Mouse (Mus musculus): ENCODE measurements at regions not wholly inside any gene's neighbourhood (a gene's known extent, or its start where the extent isn't known, plus 50 kb on each side); places are given as distances from the start of the nearest gene placed in this dataset.

DNA sequence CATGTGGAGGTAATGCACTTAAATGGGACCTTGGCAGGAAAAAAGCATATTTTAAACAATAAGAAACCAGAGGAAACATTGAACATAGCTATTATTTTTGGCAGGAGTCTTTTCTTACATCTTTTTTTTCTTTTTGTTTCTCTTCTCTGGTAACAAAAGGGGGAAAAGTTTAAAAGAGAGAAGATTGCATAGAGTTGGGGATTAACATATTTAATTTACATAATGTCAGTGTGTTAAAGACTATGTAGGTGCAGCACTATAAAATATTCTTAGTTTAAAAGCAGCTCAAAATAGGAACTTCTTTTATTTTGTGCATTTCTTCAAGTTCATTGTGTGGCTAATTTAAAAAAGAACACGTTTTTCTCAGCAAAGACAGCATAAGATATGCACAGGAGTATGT is 1087.5 kb downstream of the Cdh11 start:
- DNase-seq = no peak

DNA sequence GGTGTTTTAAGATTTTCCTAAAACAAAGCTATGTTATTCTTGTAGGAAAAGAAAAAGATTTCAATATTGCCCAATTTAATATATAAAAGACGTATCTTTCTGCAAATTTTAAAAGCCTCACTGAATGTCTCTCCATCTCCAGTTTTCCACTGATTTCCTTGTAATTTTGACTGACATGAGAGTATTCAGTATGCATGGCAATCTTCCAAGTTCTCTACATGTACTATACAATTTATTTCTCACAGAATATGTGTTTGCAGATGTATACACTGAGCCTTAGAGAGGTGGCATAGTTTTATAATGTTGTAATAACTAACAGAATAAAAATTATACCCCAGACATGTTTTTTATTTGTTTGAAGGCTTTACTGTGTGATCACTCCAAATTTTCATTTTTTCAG is 1094.5 kb downstream of the Cdh11 start:
- no peak for DNase-seq

GRCm38 (mm10) chr8:101668921-101669320 is 1116.5 kb downstream of the Cdh11 start:
- DNase-seq = no peak

DNA sequence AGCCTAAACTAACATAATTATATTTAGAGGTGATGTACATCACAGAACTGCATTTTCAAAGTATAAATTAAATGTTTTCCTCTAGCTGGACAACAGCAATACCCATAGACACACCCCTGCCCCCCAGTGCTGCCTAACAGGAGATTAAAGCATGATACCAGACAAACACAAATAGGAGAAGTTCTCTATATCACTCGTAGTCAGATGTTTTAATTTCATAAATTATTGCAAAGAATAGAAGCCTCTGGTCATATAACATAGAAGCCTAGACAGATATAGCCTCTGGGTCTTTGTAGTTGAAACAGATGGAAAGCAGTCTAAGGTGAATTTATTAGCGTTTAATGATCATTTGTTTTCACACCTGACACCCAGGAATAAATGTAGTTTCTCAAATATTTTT is 1122.6 kb downstream of the Cdh11 start:
- no peak for DNase-seq

DNA sequence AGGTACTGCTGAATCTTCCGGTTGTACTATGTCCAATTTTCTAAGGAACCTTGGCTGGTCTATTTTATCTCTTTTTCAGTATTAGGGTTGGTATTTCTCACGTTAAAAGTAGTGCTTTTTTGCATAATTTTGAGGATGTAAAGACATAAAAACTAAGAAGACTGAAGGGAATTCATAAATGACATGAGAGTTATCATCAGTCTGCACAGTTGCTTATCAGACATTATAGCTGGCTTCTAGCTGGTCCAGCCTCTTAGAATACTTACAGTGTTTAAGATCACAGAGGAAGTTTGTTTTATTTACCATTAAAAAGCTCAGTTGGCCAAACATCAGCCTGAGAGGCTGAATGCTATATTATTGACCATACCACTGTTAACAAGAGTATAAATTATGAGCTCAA is 1130.2 kb downstream of the Cdh11 start:
- DNase-seq = no peak

- no peak for DNase-seq
Observed at GRCm38 (mm10) chr8:101628816-101629215, 1156.6 kb downstream of the Cdh11 start.

GRCm38 (mm10) chr8:101621941-101622340 is 1163.5 kb downstream of the Cdh11 start:
- DNase-seq = peak in 1 of 2 experiments; percentile 1

- DNase-seq = no peak
Observed at GRCm38 (mm10) chr8:101591115-101591514, 1194.3 kb downstream of the Cdh11 start.

DNA sequence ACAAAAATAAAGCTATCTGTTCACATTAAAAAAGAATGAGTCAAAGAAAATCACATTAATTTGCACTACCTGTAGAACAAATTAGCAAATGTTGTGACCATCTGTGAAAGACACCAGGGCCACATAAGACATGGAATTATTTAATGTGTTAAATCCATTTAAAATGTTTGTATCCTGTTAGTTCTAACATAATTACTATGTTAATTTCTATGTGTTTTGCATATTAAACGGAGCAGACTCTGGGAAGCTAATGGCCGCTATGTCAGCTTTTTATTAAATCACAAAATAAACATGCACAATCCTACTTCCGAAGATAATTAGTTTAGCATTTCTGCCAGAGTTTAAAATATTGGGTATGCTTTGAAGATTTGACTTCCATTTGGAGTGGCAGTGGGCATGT is 1194.8 kb downstream of the Cdh11 start:
- DNase-seq = no peak

GRCm38 (mm10) chr8:101564447-101564846 is 1221.0 kb downstream of the Cdh11 start:
- peak; percentile 23 to 25 for DNase-seq

DNA sequence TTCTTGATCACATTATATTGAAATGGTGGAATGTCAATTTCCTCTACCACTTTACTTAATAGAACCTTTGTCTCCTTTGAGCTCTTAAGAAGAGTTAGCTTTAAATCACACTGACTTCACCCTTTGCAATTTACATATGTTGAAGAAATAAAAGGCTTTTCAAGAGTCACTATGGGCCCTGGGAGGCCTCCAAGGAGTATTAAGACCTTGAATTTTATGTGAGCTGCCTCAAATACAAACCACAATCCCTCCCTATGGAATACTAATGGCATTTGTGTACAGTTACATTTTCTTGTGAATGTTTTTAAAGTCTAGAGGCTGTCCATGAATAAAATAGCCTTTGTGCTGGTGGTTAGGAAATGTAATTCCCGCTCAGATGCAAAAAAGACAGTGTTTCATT is 1262.7 kb downstream of the Cdh11 start:
- no peak for DNase-seq

DNA sequence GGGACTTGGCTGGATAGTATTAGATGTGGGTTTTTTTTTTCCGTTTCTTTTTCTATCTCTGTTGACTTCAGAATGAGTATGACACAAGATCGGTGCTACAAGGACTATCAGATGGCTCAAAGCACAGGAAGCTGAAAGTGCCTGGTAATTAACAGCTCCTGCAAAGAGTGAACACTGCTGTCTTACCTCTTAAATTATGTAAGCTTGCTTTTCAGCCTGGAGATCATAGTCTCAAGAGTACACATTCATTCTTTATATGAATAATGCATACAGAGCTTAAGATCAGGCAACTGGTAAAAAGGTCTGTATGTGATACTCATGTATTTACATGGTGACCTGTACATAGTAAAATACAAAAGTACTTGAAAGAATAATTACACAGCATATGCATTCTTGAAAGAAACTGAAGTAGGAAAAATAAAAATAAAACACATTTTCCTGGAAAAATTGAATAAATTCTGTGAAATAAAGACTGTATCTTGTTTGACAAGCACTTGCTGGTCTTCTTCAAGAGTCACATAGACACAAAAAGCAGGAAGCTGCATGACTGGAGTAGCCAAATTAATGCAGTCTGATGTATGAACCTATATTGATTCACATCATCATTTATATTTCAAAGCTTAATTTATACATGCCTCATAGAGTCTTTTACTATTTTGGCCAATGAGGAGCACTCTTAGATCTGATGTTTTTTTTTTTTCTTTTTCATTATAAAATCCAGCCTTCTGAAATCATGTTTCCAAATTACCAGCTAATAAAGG is 1306.7 kb downstream of the Cdh11 start:
- no peak for DNase-seq

DNA sequence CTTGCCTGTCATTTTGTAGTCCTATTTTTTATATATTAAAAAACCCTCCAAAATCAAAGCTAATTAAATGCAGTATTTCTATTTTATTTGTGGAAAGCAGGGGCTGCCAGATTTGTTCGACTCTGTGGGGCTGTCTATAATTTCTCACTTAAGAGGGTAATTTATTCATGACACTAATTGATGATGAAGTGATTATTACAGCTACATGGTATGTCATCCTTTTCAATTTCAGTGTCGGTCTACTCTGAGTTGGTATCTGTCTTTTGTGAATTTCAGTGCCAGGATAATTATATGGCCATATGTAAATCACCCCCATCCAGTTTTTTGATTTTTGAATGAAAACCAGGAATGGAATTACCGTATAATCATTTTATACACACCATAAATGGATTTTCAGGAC is 1319.1 kb downstream of the Cdh11 start:
- DNase-seq = no peak

GRCm38 (mm10) chr8:101462515-101462914 is 1322.9 kb downstream of the Cdh11 start:
- peak; percentile 81 to 86 for DNase-seq

DNA sequence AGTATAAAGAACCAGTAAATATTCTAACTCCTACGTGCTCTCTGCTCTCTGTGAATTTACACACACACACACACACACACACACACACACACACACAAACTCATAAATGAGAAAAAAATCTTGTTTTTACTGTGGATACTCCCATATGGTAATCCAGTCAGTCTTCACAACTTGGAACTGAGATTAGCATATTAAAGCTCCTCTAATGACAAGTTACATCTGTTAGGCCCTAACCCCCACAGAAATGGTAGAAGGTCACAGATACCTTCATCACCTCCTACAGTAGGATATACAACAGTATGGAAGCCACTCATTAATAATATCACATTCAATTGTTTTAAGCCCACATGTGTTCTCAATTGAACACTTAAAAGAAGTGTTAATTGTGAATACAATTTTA is 1340.7 kb downstream of the Cdh11 start:
- no peak for DNase-seq

DNA sequence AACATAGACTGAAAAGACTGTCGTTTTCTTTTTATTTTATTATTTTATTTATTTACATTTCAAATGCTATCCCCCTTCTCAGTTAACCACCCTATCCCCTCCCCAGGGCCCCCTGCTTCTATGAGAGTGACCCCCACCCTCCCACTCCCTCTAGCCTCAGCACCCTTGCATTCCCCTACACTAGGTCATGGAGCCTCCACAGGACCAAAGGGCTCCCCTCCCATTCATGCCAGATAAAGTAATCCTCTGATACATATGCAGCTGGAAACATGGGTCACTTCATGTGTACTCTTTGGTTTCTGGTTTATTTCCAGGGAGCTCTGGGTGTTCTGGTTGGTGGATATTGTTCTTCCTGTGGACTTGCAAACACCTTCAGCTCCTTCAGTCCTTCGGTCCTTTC is 1342.9 kb downstream of the Cdh11 start:
- no peak for DNase-seq

- peak; percentile 33 to 50 for DNase-seq
Observed at GRCm38 (mm10) chr8:101435691-101436090, 1349.8 kb downstream of the Cdh11 start.
